Mouse (Mus musculus): Measurements from ENCODE around the gene Ndufs2.
A peak's percentile ranks its signal among the peaks of the same experiment; 100 is the strongest.

The Ndufs2 gene

GRCm38 (mm10) chr1:171279012-171279705 lies 28.0 kb upstream of the Ndufs2 start:
- no peak for DNase-seq (ENCODE audit: low read depth, low spot score)

DNA sequence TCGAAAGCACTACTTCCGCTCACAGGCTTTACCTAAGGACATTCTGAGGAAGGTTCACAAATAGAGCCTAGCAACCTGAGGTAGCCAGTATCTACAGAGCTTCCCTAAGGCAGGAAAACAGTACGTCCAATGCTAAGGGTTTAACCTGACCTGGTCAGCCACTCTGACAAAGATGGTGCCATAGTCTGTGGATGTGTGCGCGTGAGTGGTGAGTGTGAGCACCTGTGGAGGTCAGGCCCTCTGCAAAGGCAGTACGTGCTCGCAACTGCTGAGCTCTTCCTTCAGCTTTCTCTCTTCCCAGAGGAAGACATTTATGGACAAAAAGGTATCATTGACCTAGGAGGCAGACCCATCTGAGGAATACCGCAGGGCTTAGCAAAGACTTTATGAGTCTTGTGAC lies 27.2 kb upstream of the Ndufs2 start:
- DNase-seq (ENCODE audit: low read depth, low spot score) = no peak

DNA sequence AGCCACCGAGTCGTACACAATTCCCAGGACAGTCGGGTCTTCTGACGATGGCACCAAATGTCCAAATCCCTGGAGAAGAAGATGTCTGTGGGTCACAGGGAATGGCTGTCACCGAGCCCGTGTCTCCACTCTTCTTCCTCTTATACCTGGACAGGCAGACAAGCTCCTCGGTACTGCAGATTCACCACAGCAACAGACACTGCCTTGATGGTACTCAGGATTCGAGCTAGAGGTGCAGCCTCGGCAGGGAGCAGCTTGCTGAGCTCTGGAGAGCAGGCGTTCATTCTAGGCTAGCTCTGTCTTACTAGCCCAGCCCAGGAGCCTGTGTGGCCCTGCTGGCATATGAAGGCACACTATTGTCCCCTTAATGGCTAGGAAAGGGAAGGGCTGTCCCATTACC lies 26.5 kb upstream of the Ndufs2 start:
- DNase-seq (ENCODE audit: low read depth, low spot score) = no peak

DNA sequence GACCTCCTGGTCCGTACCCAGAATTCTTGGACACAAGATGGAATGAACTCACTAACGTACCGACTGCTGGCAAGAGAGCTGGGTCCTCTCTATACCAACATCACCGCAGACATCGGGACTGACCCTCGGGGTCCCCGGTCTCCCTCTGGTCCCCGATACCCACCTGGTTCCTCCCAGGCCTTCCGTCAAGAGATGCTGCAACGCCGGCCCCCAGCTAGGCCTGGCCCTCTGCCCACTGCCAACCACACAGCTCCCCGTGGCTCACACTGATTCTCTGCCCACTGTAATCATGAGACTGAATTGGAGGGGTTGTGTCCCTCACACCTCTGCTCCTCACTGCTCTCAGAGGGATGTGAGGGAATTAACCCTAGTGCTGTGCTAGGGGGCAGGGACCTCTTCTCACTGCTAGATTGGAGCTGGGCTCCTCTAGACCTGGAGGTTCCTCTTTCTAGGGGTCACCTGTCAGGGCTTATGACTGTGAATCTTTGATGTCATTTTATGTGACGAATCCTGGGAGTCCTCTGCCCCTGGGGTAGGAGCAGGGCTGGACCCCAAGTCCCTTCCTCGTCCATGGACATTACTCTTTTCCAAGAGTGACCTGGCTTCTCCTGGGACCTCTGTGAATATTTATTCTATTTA lies 25.0 kb upstream of the Ndufs2 start:
- DNase-seq (ENCODE audit: low read depth, low spot score) = no peak

- DNase-seq (ENCODE audit: low read depth, low spot score) = no peak
Observed at GRCm38 (mm10) chr1:171275144-171275734, 24.1 kb upstream of the Ndufs2 start.

DNA sequence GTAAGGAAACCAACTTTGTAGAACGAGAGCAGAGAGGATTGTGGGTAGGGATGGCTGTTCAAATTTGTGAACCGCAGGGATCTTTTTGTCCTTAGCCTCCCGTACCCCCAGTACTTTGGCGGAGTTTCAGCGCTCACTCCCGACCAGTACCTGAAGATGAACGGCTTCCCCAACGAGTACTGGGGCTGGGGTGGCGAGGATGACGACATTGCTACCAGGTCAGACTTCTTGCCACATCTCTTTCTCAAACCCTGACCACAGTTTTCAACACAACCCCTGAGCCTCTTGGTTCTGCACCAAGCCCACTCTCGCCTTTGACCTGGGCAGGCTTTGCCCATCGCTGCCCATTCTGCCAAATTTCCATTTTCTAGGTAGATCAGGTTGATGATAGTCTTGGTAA lies 23.0 kb upstream of the Ndufs2 start:
- no peak for DNase-seq (ENCODE audit: low read depth, low spot score)

DNA sequence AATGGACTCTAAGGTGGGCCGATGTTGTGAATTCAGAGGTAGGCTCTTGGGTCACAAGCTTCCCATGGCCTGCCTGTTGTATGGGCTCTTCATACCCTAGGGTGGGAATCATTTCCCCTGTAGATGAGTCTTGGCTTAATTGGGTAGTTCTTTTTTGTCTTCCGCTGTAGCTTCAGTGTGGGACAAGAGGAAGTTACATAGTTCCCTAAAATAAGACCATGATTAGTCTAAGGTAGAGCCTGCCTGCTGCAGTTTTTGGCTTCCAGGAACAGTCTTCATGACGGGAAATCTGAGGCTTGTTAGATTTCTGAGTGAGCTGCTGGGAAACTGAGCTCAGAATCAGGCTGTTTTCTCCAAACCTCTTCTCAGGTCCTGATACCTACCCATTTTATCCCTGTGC lies 20.9 kb upstream of the Ndufs2 start:
- DNase-seq (ENCODE audit: low read depth, low spot score) = no peak

DNA sequence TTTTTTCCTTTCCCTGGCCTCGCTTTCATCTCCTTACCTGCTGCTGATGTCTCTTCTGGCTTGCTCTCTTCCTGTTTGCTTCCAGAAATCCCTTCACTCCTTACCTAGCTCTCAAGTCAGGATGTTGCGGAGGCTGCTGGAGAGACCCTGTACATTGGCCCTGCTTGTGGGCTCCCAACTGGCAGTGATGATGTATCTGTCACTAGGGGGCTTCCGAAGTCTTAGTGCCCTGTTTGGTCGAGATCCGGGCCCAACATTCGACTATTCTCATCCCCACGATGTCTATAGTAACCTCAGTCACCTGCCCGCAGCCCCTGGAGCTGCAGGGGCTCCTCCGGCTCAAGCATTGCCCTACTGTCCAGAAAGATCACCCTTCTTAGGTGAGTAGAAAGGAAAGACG lies 20.4 kb upstream of the Ndufs2 start:
- no peak for DNase-seq (ENCODE audit: low read depth, low spot score)

DNA sequence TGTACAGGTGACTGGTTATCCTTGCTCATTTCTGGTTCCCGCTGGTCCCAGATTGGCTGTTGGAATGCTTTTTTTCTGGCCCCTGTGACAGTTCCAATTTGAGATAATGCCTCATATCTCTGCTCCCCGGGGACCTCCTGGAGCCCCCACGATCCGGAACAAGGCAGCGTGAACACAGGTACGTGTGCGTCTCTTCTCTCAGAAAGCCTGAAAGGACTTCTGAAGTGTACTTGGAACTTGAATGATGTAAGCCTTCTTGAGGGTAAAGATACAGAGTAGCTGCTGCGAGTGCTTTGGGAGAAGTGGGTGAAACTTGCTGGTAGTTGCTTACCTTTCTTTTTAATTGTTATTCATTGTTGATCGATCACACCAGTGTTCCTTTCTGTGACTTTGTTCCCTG lies 20.0 kb upstream of the Ndufs2 start:
- no peak for DNase-seq (ENCODE audit: low read depth, low spot score)

DNA sequence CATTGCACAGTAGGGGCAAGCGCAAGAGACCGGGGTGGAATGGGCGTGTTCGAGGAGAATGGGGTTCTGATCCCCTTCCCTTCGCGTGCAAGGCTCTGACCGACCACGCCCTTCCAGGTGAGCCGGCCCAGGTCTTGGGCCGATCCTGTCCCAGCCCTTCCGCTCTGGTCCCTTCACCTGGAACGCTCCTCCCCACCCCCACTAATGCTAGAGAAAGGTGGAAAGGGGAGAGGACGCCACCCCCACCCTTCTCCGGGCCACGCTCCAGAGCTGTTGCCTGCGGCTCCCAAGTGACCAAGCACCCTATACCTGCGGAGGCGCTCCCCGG lies 19.3 kb upstream of the Ndufs2 start:
- DNase-seq (ENCODE audit: low read depth, low spot score) = no peak

DNA sequence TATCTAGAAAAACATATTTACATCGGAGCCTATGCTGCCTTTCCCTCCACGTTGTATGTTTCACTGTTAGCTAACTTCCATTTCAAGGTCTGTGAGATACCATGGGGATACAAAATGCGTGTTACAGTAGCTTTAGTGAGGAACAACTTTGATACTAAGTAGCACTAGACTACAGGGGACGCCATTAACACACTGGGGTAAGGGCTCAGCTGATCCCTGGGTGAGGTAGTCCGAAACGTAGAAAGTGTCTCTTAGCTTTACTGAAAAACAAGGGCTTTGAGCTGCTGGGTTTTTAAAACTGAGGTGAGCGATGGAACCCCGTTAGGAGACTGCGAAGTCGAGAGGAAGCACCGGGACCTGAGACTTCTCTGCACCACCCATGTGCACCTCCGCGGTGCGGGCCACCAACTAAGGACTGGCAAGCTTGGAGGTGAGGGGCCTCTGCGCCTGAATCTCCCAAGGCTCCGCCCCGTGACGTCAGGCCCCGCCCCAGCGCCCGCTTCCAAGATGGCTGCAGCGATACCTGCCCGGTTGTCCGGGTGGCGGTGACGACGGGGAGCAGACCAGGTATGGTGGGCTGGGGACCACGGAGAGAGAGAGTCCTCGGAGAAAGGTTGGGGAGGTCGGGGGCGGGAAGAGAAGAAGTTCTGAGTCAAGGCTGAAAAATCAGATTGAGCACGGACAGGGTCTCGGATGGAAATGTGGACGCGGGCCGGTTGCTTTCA lies 18.8 kb upstream of the Ndufs2 start, which contains the start of gene B4galt3:
Gene B4galt3, plus strand, starts transcription at position 481 of the 725 bp plus-strand sequence.
- DNase-seq (ENCODE audit: low read depth, low spot score) = peak; percentile 97

DNA sequence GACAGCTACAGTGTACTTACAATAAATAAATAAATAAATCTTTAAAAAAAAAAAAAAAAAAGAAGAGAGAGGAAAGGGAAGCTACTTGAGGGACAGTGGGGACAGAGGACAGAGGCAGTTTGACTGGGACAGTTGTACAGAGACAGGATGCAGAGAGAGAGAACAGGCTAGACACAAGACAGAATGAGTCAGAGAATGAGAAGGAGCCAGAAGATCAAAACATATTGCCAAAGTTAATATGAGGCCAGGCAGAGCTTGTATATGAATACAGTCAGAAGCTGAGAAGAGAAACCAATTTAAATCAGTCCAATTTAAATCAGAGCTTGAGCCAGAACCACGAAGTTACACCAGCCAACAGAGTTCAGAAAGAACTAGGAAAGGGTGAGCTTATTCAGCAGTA lies 17.2 kb upstream of the Ndufs2 start:
- no peak for DNase-seq (ENCODE audit: low read depth, low spot score)

- DNase-seq (ENCODE audit: low read depth, low spot score) = peak; percentile 77
Observed at GRCm38 (mm10) chr1:171265971-171266744, 15.0 kb upstream of the Ndufs2 start.

GRCm38 (mm10) chr1:171263666-171264461 lies 12.7 kb upstream of the Ndufs2 start:
- no peak for DNase-seq (ENCODE audit: low read depth, low spot score)

GRCm38 (mm10) chr1:171263185-171263611 lies 12.0 kb upstream of the Ndufs2 start:
- DNase-seq (ENCODE audit: low read depth, low spot score) = peak; percentile 94

GRCm38 (mm10) chr1:171262594-171263130 lies 11.5 kb upstream of the Ndufs2 start:
- peak; percentile 95 for DNase-seq (ENCODE audit: low read depth, low spot score)

- no peak for DNase-seq (ENCODE audit: low read depth, low spot score)
Observed at GRCm38 (mm10) chr1:171260316-171260715, 9.1 kb upstream of the Ndufs2 start.

GRCm38 (mm10) chr1:171258921-171259320 lies 7.7 kb upstream of the Ndufs2 start:
- no peak for DNase-seq (ENCODE audit: low read depth, low spot score)

DNA sequence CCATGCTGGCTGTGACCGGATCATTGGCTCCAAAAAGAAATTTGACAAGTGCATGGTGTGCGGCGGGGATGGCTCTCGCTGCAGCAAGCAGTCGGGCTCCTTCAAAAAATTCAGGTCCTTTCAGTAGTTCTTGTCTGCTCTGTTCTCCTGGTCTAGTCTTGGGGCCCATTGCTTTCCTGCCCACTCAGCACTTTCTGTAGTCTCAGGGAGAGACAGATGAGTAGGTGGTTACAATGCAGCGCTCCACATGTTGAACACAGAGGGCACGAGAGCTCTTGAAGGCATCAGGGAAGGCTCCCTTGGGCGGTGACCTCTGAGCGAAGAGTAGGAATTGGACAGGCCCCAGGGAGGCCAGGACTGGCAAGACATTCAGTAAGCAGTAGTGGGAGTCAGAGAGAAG lies 6.6 kb upstream of the Ndufs2 start:
- no peak for DNase-seq (ENCODE audit: low read depth, low spot score)

GRCm38 (mm10) chr1:171256937-171257548 lies 5.9 kb upstream of the Ndufs2 start:
- DNase-seq (ENCODE audit: low read depth, low spot score) = peak; percentile 78

Measured in brain, adult 2 months (tissue).